Mouse (Mus musculus) embryonic fibroblast, embryonic 13.5 days (primary cell): ENCODE results near the gene Mycl.

Source experiments
- CTCF ChIP-seq: IDR thresholded peaks from 2 replicates; pipeline ENCODE4 v1.5.1; 2011; ENCODE audit warnings: mild to moderate bottlenecking, control low read depth, low read length, moderate library complexity, borderline replicate concordance; ENCODE audit not compliant: insufficient read depth
- POLR2A ChIP-seq: IDR thresholded peaks from 2 replicates; pipeline ENCODE4 v1.6.1; 2011; ENCODE audit warnings: low read depth, mild to moderate bottlenecking, control low read depth, low read length, moderate library complexity

DNA sequence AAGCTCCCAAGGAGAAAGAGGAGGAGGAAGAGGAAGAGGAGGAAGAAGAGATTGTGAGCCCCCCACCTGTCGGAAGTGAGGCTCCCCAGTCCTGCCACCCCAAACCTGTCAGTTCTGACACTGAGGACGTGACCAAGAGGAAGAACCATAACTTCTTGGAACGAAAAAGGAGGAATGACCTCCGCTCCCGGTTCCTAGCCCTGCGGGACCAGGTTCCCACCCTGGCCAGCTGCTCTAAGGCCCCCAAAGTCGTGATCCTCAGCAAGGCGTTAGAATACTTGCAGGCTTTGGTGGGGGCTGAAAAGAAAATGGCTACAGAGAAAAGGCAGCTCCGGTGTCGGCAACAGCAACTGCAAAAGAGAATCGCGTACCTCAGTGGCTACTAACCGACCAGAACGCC is 4.7 kb downstream of the Mycl start:
- TF ChIP-seq CTCF (no peak), POLR2A (no peak)
